Mouse (Mus musculus) lung, adult 2 months (tissue): ENCODE data around the gene Nhsl1. TPM values are rescaled to one million over a fixed set of nuclear protein-coding genes. Genes with fewer than 3 reads are reported as not detected.
"Not testable (repeated sequence)": the region's sequence is repeated elsewhere in the genome, so short reads cannot be mapped to it uniquely, and the experiment has no call there.

Source experiments
- DNase-seq: peaks from one replicate; pipeline ENCODE4 v3.0.0; 2022
- H3K4me1 ChIP-seq: fragments of 200-500 bp; 2 replicates; pipeline ENCODE4 v1.6.1; 2011; ENCODE audit warnings: low read length; ENCODE audit not compliant: control insufficient read depth, insufficient read depth
- H3K4me3 ChIP-seq: fragments of 200-500 bp; replicated peaks from 2 replicates; pipeline ENCODE3; 2011; ENCODE audit warnings: low read depth, mild to moderate bottlenecking, control low read depth, low read length; ENCODE audit errors: extremely low read depth
- CTCF ChIP-seq: fragments of 200-500 bp; IDR thresholded peaks from 2 replicates; pipeline ENCODE4 v1.5.1; 2011; ENCODE audit warnings: mild to moderate bottlenecking, low read length, control low read depth; ENCODE audit not compliant: insufficient read depth
- POLR2A ChIP-seq: fragments of 200-500 bp; IDR thresholded peaks from 2 replicates; pipeline ENCODE4 v1.6.1; 2011; ENCODE audit warnings: low read depth, mild to moderate bottlenecking, control low read depth, low read length, borderline replicate concordance; ENCODE audit errors: extremely low read depth
- WGBS: fragments of 180-500 bp; shearing (Covaris S2); methylation state at CpG from one replicate; pipeline ENCODE4 v1.1.7; 2018; 5-methylcytosine and 5-hydroxymethylcytosine counted together
- polyA plus RNA-seq: library from polyadenylated mRNA; depleted of rRNA; stranded (reverse); fragments of >200 nt; gene quantifications from 2 replicates; pipeline ENCODE4 v1.2.3, GENCODE M21; 2012; rRNA removed

Gene Nhsl1
- polyA plus RNA-seq, 1 experiment = 9.0 TPM

DNA sequence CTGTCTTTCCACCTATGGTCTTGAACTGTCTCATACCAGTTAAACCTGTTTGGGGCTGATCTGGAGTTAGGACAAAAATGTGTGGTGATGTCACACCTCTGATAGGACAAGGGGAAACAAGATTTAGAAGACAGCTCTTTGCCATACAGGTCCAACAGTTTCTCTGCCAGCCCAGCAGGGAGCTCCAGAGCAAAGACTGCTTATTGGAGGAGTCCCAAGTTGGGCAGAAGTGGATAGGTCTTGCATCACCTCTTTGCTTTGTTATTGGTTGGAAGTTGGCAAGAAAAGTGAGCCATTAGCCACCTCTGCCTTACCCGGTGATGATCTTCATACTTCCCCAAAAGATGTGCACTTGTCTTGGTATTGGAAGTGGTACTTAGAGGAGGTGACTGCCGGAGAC lies 218.1 kb downstream of the Nhsl1 start:
- TF ChIP-seq CTCF = no peak
- no peak for TF ChIP-seq POLR2A
- no peaks in the 10 kb centered on the region for H3K4me1 ChIP-seq
- H3K4me3 ChIP-seq = no peak overlapping the region
- 75% methylated on average over 2 of the region's 2 CpGs for WGBS
- DNase-seq = no peak

DNA sequence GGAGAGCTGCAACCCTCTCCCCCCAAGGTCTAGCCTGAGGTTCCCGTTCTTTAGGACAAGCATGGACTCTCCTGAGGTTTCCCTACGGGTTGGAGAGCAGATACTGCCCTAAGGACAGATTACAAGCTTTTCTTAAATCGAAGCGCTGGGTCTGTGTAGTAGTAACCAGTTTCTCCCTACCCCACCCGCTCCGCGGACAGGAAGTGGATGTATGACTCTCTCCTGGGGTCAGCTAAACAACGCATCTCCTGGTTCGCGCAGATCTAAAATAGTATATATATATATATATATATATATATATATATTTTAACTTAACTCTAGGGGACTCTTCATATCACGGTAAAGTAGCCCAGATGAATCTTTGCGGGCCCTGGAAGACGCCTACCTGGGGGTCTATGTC lies 226.5 kb downstream of the Nhsl1 start:
- H3K4me3 ChIP-seq = peak overlapping the region; percentile 63
- TF ChIP-seq CTCF = no peak
- no peak for TF ChIP-seq POLR2A
- peaks cover 5% of the 10 kb centered on the region; the same call in 1 of the 2 replicates for H3K4me1 ChIP-seq
- WGBS = 5% methylated on average over 13 of the region's 13 CpGs
- DNase-seq = no peak

DNA sequence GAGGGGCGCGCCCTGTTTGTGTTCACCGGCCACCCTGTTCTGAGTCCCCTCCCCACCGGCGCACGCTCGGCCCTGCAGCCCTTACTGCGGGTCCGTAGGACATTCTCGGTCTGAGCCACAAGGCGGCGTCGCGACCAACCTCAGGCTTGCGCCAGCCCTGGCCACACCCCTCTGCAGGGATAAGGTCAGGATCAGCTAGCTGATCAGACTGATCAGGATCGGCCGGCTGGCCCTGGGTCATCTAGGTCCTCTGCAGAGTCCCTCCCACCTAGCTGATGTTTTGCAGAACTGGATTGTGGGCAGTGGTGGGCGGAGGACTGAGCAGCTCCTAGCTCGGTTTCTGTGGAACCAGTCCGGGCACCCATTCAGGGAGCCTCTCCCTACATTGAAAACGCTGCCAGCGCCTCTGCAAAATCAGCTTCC lies 227.0 kb downstream of the Nhsl1 start, which contains the start of gene Hebp2:
Gene Hebp2 (minus strand): TSS at position 264 of the 423 bp plus-strand sequence.
- no peak for TF ChIP-seq POLR2A
- peak; percentile 50; the same call in 1 of the 2 replicates for TF ChIP-seq CTCF
- H3K4me3 ChIP-seq = peak within 1 kb of the TSS; percentile 63
- peaks cover 5% of the 10 kb centered on the region; the same call in 1 of the 2 replicates for H3K4me1 ChIP-seq
- DNase-seq = peak; percentile 53
- under 1% methylated on average over 22 of the region's 22 CpGs for WGBS

DNA sequence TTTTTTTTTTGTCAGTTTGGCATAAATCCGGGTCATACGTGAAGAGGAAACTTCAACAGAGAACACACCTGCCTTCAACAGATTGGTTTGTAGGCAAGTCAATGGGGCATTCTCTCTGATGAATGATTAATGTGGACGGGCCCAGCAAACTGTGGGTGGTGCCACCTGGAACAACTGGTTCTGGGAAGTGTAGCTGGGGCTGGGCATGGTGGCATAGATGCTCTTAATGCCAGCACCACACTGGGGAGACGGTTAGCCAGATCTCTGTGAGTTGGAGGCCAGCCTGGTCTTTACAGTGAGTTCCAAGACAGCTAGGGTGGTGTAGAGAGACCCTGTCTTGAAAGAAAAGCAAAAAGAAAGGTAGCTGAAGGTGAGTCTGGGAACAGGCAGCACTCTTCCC lies 228.6 kb downstream of the Nhsl1 start:
- TF ChIP-seq CTCF (no peak), POLR2A (no peak)
- Histone ChIP-seq H3K4me3 (no peak overlapping the region), H3K4me1 (peaks cover 5% of the 10 kb centered on the region; the same call in 1 of the 2 replicates)
- no peak for DNase-seq
- WGBS = 81% methylated on average over 4 of the region's 4 CpGs

DNA sequence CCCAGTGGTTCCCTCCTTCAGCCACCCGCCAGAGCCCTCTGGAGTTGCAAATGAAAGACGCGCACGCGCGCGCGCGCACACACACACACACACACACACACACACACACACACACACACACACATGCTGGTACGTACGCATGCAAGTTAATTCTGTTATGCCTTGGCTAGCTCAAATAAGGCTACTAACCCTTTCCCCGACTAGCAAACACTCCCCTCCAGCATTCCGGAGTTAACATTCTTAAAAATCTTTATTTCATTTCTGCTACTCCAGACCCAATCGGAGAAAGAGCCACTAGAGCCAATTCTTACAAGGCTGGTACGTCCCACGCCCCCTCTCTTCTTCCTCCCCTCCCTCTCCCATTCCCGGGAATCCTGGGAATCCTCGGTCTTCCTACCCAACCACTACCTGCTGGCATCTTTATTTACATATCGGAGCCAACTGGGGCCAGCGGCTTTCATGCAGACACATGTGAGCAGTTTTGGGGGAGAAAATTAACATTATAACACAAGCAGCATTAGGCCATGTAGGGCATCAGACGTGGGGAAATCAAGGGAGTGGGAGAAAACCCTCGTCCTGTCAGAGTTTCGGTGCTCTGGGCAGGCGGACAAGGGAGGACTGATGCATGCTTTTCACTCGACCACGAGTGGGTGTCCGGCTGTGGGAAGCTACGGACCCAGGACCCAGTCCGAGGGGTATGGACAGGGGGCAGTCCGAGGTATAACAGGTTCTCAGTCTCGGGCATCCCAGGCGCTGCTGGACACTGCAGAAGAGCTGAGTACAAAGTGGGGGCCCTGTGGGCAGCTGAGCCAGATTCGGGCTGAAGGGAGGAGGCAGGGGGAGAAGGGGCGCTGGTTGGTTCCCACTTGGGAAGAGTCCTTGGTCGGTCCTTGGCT lies 230.8 kb downstream of the Nhsl1 start:
- Histone ChIP-seq H3K4me3 (peak overlapping the region; percentile 19), H3K4me1 (peaks cover 5% of the 10 kb centered on the region; the same call in 1 of the 2 replicates)
- no peak for TF ChIP-seq CTCF
- no peak for DNase-seq
- 13% methylated on average over 35 of the region's 35 CpGs for WGBS

DNA sequence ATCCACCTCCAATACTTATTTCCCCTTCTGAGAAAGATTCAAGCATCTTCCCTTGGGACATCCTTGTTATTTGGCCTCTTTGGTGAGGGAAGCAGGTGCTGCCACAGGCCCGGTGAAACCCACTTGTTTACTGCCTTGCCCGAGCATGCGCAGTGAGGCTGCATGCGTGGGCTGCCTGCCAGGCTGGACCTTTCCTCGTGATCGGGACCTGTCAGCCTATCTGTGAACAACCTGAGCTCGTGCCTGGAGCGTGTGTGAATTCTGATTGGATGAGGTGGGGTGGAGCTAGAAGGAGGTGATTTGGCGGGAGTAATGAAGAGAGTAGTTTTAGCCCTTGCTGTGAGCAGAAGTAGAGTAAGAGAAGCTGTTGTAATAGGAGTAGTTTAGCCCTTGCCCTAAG lies 240.3 kb downstream of the Nhsl1 start:
- H3K4me1 ChIP-seq, H3K4me3 ChIP-seq, DNase-seq: not testable (repeated sequence)
- 82% methylated on average over 9 of the region's 9 CpGs for WGBS

DNA sequence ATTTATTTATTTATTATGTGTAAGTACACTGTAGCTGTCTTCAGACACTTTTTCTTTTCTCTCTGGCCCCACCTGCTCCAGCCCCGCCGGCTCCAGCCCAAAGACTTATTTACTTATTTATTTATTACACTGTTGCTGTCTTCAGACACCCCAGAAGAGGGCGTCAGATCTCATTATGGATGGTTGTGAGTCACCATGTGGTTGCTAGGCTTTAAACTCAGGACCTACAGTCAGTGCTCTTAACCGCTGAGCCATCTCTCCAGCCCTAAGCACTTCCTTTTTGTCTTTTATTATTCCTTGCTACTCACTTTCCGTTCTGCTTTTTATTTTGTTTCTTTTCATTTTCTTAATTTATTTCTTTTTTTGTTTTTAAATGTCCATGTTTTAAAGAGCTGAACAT lies 242.7 kb downstream of the Nhsl1 start:
- no peak for TF ChIP-seq POLR2A
- no peak for TF ChIP-seq CTCF
- H3K4me1 ChIP-seq = no peaks in the 10 kb centered on the region
- no peak overlapping the region for H3K4me3 ChIP-seq
- 50% methylated on average over 5 of the region's 5 CpGs for WGBS
- DNase-seq = no peak

DNA sequence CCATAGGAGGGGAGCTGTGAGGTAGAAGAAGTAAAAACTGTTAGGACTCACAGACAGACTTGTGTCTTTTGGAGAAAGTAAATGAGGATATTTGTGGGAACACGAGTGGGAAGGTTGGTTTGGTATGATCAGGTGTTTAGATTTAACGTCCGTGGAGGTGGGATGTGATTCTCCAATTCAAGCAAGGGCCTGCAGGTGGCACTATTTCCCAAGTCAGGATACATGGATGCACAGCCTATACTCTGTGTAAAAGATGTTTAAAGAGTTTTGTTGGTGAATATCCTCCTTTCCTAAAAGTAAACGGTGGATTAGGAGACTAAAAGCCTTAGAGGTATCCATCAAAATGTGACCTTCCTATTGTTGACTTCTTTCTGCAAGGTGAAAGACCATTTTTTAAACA lies 244.2 kb downstream of the Nhsl1 start:
- 2% methylated on average over 4 of the region's 4 CpGs for WGBS
- Histone ChIP-seq H3K4me1 (no peaks in the 10 kb centered on the region), H3K4me3 (no peak overlapping the region)
- TF ChIP-seq CTCF (peak; percentile 40), POLR2A (no peak)
- peak; percentile 42 for DNase-seq

DNA sequence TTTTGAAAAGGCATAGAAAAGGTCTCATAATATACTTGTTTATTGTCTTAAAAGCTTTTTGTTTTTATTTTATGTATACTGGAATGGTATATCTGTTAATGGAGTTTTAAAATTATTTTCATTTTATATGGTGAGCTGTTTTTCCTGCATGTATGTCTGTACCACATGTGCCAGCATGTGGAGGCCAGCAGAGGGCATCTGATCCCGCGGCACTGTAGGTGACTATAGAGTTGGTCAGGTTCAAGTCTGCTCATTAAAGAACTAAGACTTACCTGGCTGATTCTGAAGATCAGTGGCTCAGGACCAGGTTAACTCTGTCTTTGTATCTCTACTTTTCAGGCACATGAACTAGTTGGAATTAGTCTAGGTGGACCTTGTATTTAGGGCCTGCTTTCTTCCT lies 253.8 kb downstream of the Nhsl1 start:
- 39% methylated on average over 2 of the region's 2 CpGs for WGBS

More for the DNA sequence above, 253.8 kb downstream of the Nhsl1 start:
- TF ChIP-seq POLR2A (no peak), CTCF (peak; percentile 52)
- no peak for DNase-seq
- H3K4me3 ChIP-seq = no peak overlapping the region
- H3K4me1 ChIP-seq = no peaks in the 10 kb centered on the region

Other genes starting within 250 kb of the Nhsl1 start
- gene Ect2l, start 108.1 kb upstream of the Nhsl1 start, polyA plus RNA-seq = 0.92 and 1.5 TPM in 2 replicates
- 13.7 and 19.2 TPM in 2 replicates for gene Ccdc28a, start 84.0 kb upstream of the Nhsl1 start, polyA plus RNA-seq
- gene Hebp2, start 227.1 kb downstream of the Nhsl1 start, polyA plus RNA-seq = 0.49 and 5.5 TPM in 2 replicates